Mouse (Mus musculus) urinary bladder, postnatal 10 days (tissue): ENCODE data around the gene Fam131b.

Source experiments
- DNase-seq: peaks from one replicate; pipeline ENCODE4 v3.0.0; 2022; ENCODE audit warnings: low spot score

Fam131b gene

GRCm38 (mm10) chr6:42324482-42325267 lies at the start of gene Fam131b:
Gene Fam131b, minus strand, starts transcription at chr6:42324643.
- no peak for DNase-seq

DNA sequence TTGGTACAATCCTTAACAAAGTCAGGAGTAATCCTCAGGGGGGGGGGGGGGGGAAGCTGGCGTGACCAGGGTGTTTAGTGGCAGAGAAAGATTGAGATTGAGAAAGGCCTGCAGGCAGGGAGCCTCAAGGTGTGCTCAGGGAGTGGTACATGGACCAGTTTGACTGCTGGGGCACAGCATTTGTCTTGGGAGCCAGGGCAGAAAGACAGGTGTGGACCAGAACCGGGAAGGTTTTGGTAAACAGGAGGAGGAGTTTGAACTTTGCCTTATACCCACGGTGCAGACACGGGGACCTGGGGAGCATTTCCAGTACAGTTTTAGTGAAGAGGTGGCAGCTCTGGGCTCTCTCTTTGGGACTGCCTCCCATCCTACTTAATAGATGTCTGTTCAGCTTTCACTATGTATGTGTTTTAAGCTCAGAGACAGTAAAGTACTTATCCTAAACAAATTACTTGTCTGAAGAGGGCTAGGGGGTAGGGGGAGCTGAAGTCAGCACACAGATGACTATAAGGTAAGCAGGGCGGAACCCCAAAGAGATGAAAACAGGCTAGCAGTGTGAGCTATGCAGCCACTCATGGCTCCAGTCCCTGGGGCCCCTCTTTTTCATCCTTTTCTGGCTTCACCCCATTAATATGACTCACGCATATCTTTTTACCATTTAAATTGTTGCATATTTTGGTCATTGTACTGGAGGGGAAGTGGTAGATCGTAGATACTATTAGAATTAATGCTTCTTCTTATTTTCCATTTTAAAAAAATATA lies 49.4 kb upstream of the Fam131b start:
- DNase-seq = no peak

DNA sequence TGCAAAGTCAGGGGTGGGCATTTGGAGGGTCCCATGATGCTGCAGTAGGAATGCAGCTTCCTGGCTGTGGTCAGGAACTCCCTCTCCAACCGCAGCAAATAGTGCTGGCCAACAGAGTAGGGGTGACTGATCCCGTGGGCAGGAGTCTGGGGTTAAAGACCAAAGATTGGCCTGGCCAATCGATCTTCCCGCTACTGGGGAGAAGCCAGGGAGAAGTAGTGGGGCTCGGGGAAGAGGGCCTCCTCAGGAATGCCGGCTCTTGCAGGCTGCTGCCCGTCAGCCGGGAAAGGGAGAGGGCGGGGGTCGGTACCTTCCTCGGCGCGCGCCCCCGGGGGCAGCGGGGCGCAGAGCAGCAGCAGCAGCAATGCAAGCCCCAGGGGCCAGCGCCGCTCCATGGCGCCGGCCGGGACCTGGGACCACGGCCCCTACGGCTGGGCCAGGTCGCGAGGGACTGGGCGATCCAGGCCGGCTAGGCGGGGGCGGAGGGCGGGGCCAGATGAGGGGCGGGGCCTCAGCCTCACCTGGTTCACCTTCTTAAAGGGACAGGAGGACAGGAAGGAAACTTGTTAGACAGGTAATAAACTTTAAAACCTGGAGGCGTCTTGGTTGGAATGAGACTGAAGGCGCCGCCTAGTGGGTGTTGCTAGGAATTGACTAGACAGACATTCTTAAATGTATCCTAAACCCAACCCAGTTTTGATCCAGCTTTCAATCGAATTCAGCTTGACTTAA lies 48.5 kb upstream of the Fam131b start, which contains the start of gene Epha1:
Gene Epha1, minus strand, starts transcription at position 453 of the 732 bp plus-strand sequence.
- DNase-seq = no peak

GRCm38 (mm10) chr6:42372421-42372815 lies 48.0 kb upstream of the Fam131b start:
- DNase-seq = no peak

GRCm38 (mm10) chr6:42372001-42372400 lies 47.6 kb upstream of the Fam131b start:
- no peak for DNase-seq

DNA sequence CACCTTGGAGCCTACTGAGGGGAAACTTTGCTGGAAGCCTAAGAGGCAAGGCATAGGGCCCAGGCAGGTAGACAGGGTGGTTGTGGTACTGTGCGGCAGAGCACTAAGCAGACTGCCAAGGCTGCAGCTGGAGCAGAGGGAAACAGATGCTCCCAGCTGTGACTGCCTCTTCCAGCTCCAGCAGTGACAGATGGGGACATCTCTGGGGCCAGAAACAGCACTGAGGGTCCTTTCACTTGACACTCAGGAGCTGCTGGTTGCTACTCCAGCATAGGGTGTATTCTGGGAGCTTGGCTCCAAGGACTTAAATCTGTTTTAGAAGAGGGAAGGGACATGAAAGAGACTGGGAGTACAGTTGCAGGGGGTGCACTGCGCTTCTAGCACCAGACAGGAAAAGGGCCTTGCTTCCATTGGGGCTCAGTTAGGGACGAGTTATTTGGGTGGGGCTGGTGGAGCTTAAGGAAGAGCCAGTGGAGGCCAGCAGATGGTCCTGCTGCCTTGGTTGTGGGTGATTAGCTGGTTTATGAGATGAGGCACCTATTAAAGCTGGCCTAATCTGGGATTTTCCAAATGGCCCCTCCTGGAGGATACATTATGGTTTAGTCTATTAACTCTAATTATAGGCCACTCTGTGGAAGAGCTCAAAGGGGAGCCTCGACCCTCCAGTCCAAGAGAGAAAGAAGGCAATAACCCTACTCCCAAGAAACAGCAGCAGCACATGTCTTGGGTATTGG lies 46.4 kb upstream of the Fam131b start:
- DNase-seq = no peak

DNA sequence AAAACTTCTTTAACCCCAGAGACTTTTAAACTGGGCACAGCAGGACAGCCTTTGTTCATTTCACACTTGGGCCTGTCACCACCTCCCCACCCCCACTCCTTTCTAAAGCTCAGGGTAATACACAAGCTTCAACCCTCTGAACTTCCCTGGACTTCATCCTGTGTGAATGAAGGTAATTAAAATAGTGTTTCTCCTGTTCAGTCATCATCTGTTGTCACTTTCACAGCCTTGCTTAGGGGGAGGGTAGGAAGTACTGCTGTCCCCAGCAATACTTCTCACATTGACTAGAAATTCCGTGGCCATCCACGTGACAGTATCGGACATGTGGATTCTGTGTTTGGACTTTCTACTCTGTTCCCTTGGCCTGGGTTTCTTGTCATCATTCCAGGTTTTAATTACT lies 45.4 kb upstream of the Fam131b start:
- no peak for DNase-seq

DNA sequence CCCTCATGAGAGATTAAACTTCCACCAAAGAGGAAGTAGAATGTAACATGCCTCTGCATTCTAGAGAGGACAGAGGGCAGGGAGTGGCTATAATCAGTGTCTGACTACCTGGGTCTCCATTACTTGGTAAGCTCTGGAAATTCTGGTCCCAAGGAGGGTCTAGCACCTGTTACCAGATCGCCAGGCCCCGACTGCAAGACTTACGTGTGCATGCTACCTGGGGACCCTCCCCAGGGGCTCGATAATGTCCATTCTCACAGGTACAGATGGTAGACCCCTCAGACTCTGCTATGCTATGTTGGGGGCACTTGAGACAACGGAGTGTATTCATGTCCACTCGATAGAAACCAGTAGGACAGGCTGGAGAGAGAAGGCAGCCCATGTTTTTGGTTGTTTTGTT lies 40.8 kb upstream of the Fam131b start:
- DNase-seq = no peak

- no peak for DNase-seq
Measured at GRCm38 (mm10) chr6:42364607-42365006, 40.2 kb upstream of the Fam131b start.

- DNase-seq = no peak
Measured at GRCm38 (mm10) chr6:42364066-42364465, 39.6 kb upstream of the Fam131b start.

DNA sequence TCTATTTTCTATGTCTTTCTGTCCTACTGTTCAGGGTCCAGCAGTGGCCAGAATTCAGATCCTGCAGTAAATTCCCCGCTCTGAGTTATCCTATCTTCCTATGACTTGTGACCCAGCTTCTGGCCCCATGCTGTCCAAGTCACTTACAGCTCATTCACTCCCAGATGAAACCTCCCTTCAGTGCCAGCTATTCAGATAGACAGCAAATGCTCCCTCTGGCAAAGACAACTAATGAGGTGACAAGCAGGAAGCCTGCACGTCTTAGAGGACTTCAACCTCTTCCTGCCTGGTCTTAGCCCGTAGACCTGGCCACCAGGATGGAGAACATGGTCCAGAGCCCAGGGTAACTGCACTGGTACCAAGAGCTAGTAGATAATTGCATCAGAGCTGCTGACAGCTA lies 38.5 kb upstream of the Fam131b start:
- DNase-seq = no peak

- no peak for DNase-seq
Measured at GRCm38 (mm10) chr6:42362497-42362896, 38.1 kb upstream of the Fam131b start.

DNA sequence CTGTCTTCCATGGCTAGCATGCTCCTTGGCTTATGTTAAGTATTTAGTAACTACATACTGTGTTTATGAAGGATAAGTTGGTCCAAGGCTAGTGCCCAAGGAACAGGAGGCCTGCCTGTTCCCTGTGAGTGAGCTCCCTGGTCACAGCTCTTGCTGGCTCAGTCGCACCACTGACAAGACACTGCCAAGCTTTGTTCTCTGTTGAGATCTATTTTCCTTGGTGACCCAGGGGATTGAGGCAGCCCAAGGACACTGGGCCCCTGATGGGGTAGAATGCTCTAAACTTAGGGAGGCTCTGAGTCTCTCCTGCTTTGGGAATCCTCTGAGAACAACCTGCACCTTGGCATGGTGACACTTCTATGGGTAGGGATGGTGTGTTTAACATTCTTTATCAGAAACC lies 37.6 kb upstream of the Fam131b start:
- no peak for DNase-seq

DNA sequence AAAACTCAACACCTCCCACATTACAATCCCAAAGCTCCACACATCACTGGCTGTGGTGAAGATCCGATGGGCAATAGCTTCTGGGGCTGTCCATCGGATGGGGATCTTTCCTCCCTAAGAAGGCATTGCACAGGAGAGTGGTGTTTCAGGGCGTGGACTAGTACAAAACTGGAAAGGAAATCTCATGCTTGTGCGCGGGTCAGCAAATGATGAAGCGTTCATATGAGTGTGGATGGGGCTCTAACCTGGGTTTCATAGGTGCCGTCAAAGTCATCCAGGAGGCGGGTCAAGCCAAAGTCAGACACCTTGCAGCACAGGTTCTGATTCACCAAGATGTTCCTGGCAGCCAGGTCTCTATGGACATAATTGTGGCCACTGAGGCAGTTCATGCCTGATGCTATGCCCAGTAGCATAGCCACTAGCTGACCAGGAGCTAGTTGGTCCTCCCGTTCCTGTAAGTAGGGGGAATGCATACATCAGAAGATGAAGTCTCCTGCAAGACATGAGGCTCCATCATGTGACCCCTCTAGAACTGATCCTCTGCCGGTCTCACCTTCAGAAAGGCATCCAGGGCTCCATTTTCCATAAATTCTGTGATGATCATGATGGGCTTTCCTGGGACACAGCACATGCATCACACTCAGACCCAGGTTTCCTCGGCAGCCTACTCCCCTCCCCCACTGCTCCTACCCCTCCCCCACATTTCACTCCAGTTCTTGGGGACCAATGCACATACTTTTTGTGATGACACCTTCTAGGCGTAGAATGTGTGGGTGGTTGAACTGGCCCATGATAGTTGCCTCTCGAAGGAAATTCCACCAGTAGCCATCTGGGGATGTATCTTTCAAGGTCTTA lies 36.8 kb upstream of the Fam131b start:
- no peak for DNase-seq

GRCm38 (mm10) chr6:42360231-42360840 lies 35.9 kb upstream of the Fam131b start:
- DNase-seq = no peak

GRCm38 (mm10) chr6:42359364-42360147 lies 35.1 kb upstream of the Fam131b start:
- DNase-seq = no peak

DNA sequence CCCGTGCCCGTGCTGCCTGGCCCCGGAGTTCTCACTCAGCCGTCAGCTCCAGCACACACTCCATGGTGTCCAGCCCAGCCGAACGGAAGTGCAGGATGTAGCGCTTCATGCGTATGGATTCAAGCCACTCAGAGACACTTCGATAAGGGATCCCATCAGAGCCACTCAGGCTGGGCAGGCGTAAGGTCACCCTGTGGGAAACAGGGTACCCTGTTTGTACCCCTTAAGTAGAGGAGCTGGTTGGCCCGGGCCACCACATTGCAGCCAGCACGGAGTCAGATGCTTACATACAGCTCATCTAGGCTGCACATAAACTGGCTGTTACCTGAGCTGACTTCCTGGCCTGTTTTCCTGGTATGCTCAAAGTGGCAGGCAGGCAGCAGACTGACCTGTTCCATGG lies 34.5 kb upstream of the Fam131b start:
- no peak for DNase-seq

GRCm38 (mm10) chr6:42357901-42358300 lies 33.5 kb upstream of the Fam131b start:
- DNase-seq = no peak

DNA sequence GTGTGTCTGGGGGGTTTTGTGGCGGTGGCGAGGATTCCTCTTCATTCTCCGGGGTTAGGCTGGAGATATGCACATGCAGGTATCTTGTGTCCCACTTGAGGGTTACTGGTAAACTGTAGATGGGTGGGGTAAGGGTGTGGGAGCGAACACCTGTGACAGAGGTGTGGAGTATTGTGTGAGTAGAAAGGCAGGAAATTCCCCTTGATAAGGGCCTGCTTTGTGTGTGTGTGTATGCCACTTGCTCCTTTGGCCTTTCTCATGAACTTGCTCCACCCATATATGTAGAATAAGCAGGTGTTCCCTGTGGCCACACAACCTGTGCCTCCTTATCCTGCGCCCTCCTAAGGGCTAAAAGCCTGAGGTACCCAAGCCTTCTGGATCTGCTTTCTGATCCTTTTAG lies 32.5 kb upstream of the Fam131b start:
- no peak for DNase-seq
